Mouse (Mus musculus) stomach, postnatal 0 days (tissue): ENCODE measurements around the gene C1s2.

Source experiments
- CTCF ChIP-seq: IDR thresholded peaks from 2 replicates; pipeline ENCODE4 v1.5.1; 2016; ENCODE audit warnings: antibody characterized with exemption, low read depth, mild to moderate bottlenecking, moderate library complexity
- EP300 ChIP-seq: optimal IDR thresholded peaks from 2 replicates; pipeline ENCODE3; 2016; ENCODE audit warnings: antibody characterized with exemption

DNA sequence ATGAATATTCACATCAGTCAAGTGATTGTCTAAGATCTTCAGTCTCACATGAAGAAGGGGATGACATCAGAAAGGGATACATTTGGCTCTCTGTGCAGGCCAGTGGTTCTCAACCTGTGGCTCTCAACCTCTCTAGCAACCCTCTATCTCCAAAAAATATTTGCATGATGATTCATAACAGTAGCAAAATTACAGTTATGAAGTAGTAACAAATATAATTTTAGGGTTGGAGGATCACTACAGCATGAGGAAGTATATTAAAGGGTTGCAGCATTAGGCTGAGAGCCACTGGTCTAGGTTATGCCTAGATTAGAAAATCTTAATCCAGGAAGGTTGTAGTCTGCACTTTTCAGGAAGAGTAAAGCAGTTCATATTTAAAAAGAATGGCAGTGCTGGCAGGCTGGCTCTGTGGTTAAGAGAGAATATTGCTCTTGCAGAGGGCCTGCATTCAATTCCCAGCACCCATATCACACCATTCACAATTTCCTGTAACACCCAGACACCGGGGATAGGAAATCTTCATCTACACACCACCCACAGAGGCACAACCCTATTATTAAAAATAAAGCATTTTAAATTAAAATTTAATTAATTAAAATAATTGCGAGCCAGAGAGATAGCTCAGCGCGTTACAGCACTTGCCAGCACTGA lies 25.4 kb upstream of the C1s2 start:
- TF ChIP-seq EP300 (no peak), CTCF (no peak)
